Mouse (Mus musculus) ES-Bruce4 (cell line): Measurements from ENCODE around the gene Hsd17b12. TPM values are rescaled to one million over a fixed set of nuclear protein-coding genes. Genes with fewer than 3 reads are reported as not detected.

Experiments
- H3K27ac ChIP-seq: 2 replicates; pipeline ENCODE4 v1.5.1; 2012; ENCODE audit warnings: low read length, inconsistent platforms; ENCODE audit not compliant: insufficient read depth
- H3K27me3 ChIP-seq: 2 replicates; pipeline ENCODE4 v1.6.1; 2012; ENCODE audit warnings: mild to moderate bottlenecking, low read length, inconsistent platforms; ENCODE audit not compliant: control insufficient read depth, poor library complexity, insufficient read depth, severe bottlenecking
- H3K36me3 ChIP-seq: 2 replicates; pipeline ENCODE4 v1.6.1; 2012; ENCODE audit warnings: inconsistent platforms, mild to moderate bottlenecking, low read length, moderate library complexity; ENCODE audit not compliant: control insufficient read depth, poor library complexity, insufficient read depth, severe bottlenecking
- H3K4me1 ChIP-seq: one replicate; pipeline ENCODE4 v1.8.1; 2011; ENCODE audit warnings: low read length; ENCODE audit not compliant: control insufficient read depth, insufficient read depth
- H3K4me3 ChIP-seq: 2 replicates; pipeline ENCODE4 v1.5.1; 2011; ENCODE audit warnings: low read depth, mild to moderate bottlenecking, low read length
- H3K9ac ChIP-seq: 2 replicates; pipeline ENCODE4 v1.6.1; 2012; ENCODE audit warnings: low read depth, mild to moderate bottlenecking, inconsistent platforms; ENCODE audit not compliant: poor library complexity, severe bottlenecking
- H3K9me3 ChIP-seq: replicated peaks from 2 replicates; pipeline ENCODE4 v1.6.1; 2012; ENCODE audit warnings: mild to moderate bottlenecking, low read length, inconsistent platforms; ENCODE audit not compliant: control insufficient read depth, poor library complexity, insufficient read depth, severe bottlenecking
- CTCF ChIP-seq: IDR thresholded peaks from one replicate; pipeline ENCODE4 v1.8.1; 2011; ENCODE audit warnings: low read depth, low read length
- EP300 ChIP-seq: IDR thresholded peaks from 2 replicates; pipeline ENCODE4 v1.6.1; 2011; ENCODE audit warnings: low read depth, low read length; ENCODE audit not compliant: insufficient read depth
- POLR2A ChIP-seq: IDR thresholded peaks from one replicate; pipeline ENCODE4 v1.8.1; 2011; ENCODE audit warnings: low read length; ENCODE audit not compliant: insufficient read depth
- polyA plus RNA-seq: library from polyadenylated mRNA; stranded (reverse); fragments of >200 nt; gene quantifications from 2 replicates; pipeline ENCODE4 v1.2.4, GENCODE M21; 2011; ENCODE audit warnings: low read depth; ENCODE audit not compliant: missing spikeins, insufficient read depth, insufficient read length

Hsd17b12 gene
- polyA plus RNA-seq, 1 experiment = 101 TPM

DNA sequence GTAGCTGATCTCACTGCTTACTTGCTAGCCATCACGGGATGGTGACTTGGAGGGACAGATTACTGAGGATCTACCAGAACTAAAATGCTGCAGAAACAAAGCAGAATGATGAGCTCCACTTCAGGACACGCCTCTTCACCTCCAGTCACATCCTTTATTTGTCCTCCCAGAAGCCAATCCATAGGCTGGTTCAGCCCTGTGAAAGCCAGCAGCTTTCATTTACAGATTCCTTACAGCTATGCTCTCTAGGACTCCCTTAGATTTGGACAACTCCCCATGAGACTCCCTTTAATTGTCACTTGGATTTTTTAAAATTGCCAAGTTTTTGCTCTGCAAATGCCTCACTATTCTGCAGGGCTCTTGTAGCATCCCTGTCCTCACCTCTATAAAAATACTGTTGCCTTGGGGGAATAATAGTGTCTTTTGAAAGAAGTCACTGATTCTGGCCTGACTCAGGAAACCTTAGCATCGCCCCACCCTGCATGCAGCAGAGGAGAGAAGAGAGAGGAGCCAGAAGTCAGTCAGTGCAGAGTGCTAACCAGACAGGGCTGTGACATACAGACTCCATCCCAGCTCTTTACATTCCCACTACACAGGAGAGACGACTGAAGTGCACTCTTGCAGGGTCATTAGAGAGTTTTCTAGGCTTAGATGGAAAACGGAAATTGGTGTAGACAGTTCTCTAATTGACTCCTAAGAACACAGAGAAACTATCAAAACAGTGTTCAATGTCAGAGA lies 108.9 kb downstream of the Hsd17b12 start:
- no peak overlapping the region for H3K4me3 ChIP-seq
- no peaks in the 10 kb centered on the region for H3K9me3 ChIP-seq
- no peaks in the 10 kb centered on the region for H3K27me3 ChIP-seq
- H3K4me1 ChIP-seq = no peaks in the 10 kb centered on the region
- no peak overlapping the region for H3K9ac ChIP-seq
- no peak overlapping the region for H3K27ac ChIP-seq
- H3K36me3 ChIP-seq = peaks cover 2% of the 10 kb centered on the region
- TF ChIP-seq CTCF (no peak), EP300 (no peak), POLR2A (no peak)

DNA sequence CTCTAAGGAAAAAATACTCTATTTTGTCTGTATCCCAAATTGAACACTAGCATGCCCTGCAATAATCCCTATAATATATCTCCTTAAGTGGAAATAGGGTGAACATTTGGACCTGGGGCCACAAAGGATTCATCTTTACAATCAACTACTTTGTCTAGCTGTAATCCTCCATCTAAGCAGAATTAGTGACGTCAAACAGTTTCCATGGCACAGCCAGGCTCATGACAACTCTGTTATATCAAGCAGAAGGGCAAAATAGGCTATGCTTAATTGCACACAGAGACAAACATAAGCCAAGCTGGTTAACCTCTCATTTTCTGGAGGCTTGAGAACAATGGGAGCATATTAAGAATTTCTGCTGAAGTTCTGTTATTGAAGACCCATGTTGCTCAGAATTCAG lies 109.5 kb downstream of the Hsd17b12 start:
- H3K4me1 ChIP-seq = no peaks in the 10 kb centered on the region
- no peak overlapping the region for H3K4me3 ChIP-seq
- no peak overlapping the region for H3K27ac ChIP-seq
- peaks cover 2% of the 10 kb centered on the region for H3K36me3 ChIP-seq
- H3K9ac ChIP-seq = no peak overlapping the region
- TF ChIP-seq CTCF (no peak), POLR2A (no peak), EP300 (no peak)
- no peaks in the 10 kb centered on the region for H3K27me3 ChIP-seq
- H3K9me3 ChIP-seq = no peaks in the 10 kb centered on the region

DNA sequence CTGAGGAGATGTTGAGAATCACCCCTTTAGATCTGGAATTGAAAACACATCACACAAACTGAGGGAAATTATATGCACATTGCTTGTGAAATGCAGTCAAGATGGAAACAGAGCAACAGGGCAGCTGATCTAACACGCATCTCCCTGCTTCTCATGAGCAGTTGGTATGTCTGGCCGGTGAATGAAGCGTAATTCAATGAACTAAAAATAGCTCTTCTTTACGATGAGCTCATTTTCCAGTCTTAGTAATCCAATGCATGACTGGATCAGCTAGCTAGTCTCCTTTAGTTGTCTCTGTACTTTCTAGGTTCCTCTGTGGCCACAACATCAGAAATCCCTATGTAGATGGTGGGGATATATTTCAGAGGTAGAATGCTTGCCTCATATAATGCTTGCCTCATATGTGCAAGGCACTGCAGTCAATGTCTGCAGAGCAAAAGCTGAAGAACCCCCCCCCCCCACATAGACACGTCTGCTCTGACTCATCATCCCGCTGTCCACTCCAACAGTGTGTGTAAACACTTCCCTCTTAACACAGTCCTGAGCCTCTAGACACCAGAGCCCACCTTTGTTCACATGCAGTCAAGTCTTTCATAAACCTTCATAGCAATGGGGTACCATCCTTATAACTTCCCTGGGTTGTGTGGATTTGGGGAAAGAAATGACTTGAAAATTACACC lies 112.2 kb downstream of the Hsd17b12 start:
- H3K27me3 ChIP-seq = no peaks in the 10 kb centered on the region
- H3K9me3 ChIP-seq = no peaks in the 10 kb centered on the region
- H3K4me1 ChIP-seq = peaks cover 5% of the 10 kb centered on the region
- H3K9ac ChIP-seq = no peak overlapping the region
- no peak overlapping the region for H3K27ac ChIP-seq
- H3K36me3 ChIP-seq = peaks cover 4% of the 10 kb centered on the region
- no peak for TF ChIP-seq CTCF
- no peak for TF ChIP-seq EP300
- H3K4me3 ChIP-seq = no peak overlapping the region

DNA sequence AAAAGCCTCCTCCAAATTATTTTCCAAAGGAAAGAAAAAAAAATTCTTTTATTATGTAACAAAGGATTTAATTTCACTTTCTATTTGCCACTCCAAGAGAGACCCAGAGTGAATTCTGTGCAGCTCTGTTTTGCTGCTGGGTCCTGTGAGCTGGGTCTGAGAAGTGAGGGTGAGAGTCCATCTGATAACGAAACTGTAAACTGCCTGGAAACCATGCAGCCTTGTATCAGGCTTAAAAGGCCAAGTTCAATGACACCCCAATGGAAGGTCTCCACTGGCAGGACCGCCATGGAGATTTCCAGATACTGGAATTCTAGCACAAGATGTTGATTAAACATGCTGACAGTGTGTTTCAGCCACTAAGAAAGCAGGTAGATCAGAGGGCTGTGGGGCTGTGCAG lies 113.6 kb downstream of the Hsd17b12 start:
- H3K27ac ChIP-seq = no peak overlapping the region
- TF ChIP-seq EP300 = no peak
- H3K4me3 ChIP-seq = no peak overlapping the region
- peaks cover 4% of the 10 kb centered on the region for H3K36me3 ChIP-seq
- H3K4me1 ChIP-seq = peaks cover 5% of the 10 kb centered on the region
- no peaks in the 10 kb centered on the region for H3K9me3 ChIP-seq
- no peaks in the 10 kb centered on the region for H3K27me3 ChIP-seq
- no peak overlapping the region for H3K9ac ChIP-seq

DNA sequence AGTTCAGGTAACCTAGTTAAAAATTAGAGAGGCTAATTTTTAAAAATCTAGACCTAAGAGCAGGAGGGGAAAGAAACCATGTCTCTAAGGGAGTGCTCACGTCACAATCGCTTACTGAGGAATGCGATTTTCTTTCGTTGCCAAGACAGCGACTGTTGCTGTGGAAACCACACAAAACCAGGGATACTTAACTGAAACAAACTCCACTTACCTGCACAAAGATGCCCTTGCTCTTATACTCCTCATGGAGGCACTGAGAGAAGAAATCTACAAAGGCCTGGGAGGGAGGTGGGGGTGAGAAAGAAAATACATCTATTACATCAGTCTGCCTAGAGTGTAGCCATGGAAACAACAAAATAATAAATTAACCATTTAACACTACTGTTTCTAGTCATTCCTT lies 114.1 kb downstream of the Hsd17b12 start:
- Histone ChIP-seq H3K9ac (no peak overlapping the region), H3K4me3 (no peak overlapping the region), H3K4me1 (peaks cover 5% of the 10 kb centered on the region), H3K9me3 (no peaks in the 10 kb centered on the region), H3K36me3 (peaks cover 4% of the 10 kb centered on the region), H3K27ac (no peak overlapping the region), H3K27me3 (no peaks in the 10 kb centered on the region)
- TF ChIP-seq EP300 = no peak
- TF ChIP-seq POLR2A = no peak
- TF ChIP-seq CTCF = no peak

DNA sequence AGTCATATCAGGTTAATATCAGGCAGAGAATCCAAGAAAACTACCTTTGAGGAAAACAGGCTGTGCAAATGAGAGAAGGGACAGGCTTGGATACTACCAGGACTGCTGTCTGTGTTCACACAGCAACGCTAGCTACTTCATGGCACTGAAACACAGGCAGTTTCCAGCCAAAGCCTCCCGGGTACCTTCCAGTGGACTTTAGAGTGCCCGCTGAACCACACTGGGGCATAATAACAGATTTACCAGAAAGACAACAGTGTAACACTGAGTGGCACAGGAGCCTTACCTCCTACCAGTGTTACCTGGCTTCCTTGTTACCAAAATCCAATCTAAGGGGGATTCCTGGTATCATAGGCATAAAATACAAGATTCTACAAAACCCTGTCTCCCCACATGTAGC lies 115.3 kb downstream of the Hsd17b12 start:
- Histone ChIP-seq H3K4me1 (peaks cover 5% of the 10 kb centered on the region), H3K9me3 (no peaks in the 10 kb centered on the region), H3K27ac (peak overlapping the region; percentile 28; the same call in 1 of the 2 replicates), H3K9ac (no peak overlapping the region), H3K4me3 (no peak overlapping the region), H3K27me3 (no peaks in the 10 kb centered on the region), H3K36me3 (peaks cover 7% of the 10 kb centered on the region)
- no peak for TF ChIP-seq POLR2A
- TF ChIP-seq EP300 = no peak
- TF ChIP-seq CTCF = no peak
